ENCODE assay signal across 16 mouse cellular contexts in genomic region chr5:62113226-62113625, GRCm38 (mm10).
"Had no signal": no experiment of that assay in that cellular context is flagged by ENCODE, and none has a peak within 500 bp of the region (broad histone marks: within the 10 kb centered on the region; RNA-seq: fewer than 3 reads in every experiment).

No protein-coding gene starts in this region.

- H3K4me3 ChIP-seq: neural tube, embryonic 13.5 days; neural tube, embryonic 15.5 days; stomach, embryonic 15.5 days had no signal

- DNase-seq: retina, postnatal 1 day; right cerebral cortex, adult 18-20 months; right cerebral cortex, postnatal 14 days; right cerebral cortex, postnatal 25 days; right cerebral cortex, postnatal 4 days; spleen, adult 18-20 months; thymus, adult 18-20 months; thymus, adult 2 months; thymus, postnatal 14 days; thymus, postnatal 25 days; thymus, postnatal 36 days; thymus, postnatal 4 days had no signal

- H3K36me3 ChIP-seq: neural tube, embryonic 13.5 days; neural tube, embryonic 15.5 days; stomach, embryonic 15.5 days had no signal

- H3K9ac ChIP-seq: neural tube, embryonic 13.5 days; neural tube, embryonic 15.5 days; stomach, embryonic 15.5 days had no signal

- H3K4me2 ChIP-seq: neural tube, embryonic 13.5 days; neural tube, embryonic 15.5 days; stomach, embryonic 15.5 days had no signal

- H3K27ac ChIP-seq: neural tube, embryonic 13.5 days; neural tube, embryonic 15.5 days; stomach, embryonic 15.5 days; stomach, postnatal 0 days had no signal

- H3K4me1 ChIP-seq: neural tube, embryonic 13.5 days; neural tube, embryonic 15.5 days; stomach, embryonic 15.5 days had no signal

- H3K9me3 ChIP-seq: neural tube, embryonic 13.5 days; neural tube, embryonic 15.5 days; stomach, embryonic 15.5 days had no signal

- H3K27me3 ChIP-seq: neural tube, embryonic 13.5 days; neural tube, embryonic 15.5 days; stomach, embryonic 15.5 days had no signal
